Mouse (Mus musculus): ENCODE data around the gene Mtus2.

DNA sequence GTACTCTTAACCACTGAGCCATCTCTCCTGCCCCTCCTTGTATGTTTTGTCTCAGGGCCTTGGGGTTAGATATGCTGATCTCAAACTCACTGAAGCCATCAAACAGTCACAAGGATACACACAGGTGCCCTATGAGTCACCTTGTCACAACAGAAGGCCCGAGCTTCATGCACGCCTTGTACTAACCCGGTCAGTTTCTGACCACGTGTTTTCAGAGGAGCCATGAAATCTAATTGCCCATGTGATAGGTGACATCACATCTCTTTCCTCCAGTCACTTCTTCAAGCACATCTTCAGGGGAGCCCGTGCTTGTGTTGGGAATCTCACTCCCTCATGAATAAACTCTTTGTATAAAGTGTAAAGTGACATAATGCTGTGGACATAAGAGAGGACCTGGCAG, 32.5 kb upstream of the Mtus2 start:
- TF ChIP-seq MAFK (IDR thresholded peaks at IDR 0.05; ENCODE audit: insufficient read depth, low read depth, low read length) = no peak
- TF ChIP-seq ZNF384 (IDR thresholded peaks at IDR 0.05; ENCODE audit: low read depth, low read length) = no peak
- TF ChIP-seq HCFC1 (IDR thresholded peaks at IDR 0.05; ENCODE audit: borderline replicate concordance, insufficient read depth, low read length) = no peak
